Mouse (Mus musculus) heart, adult 2 months (tissue): Measurements from ENCODE around the gene Ubash3b.

Experiments used
- CTCF ChIP-seq: fragments of 200-600 bp; IDR thresholded peaks from 2 replicates; pipeline ENCODE4 v1.8.1; 2022; ENCODE audit warnings: antibody characterized with exemption, mild to moderate bottlenecking, moderate library complexity
- POLR2A ChIP-seq: fragments of 200-500 bp; IDR thresholded peaks from 2 replicates; pipeline ENCODE4 v1.6.1; 2011; ENCODE audit warnings: mild to moderate bottlenecking, low read depth, low read length, control low read depth; ENCODE audit not compliant: insufficient read depth

DNA sequence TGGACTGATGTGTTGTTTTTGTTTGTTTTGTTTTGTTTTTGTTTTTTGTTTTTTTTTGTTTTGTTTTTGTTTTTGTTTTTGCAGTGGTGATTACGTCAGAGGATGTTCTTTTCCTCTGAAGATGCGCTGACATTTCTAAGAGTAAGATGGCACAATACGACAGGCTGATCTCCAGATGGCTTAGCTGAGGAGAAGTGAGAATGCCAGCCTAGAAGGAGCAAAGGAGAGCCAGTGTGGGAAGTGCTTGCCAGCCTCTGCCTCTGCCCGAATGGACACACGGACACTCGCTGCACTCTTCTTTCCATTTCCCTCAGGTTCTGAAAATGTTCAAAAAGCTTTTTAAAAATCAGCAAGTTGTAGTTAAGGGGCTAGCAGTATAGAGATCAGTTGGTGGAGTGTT, 6.7 kb upstream of the Ubash3b start:
- no peak for TF ChIP-seq CTCF
- TF ChIP-seq POLR2A: no peak
